17 mouse cellular contexts compared by ENCODE assay signal in genomic region chr2:168583084-168583483, GRCm38 (mm10). TPM values are rescaled to one million over a fixed set of nuclear protein-coding genes. Genes with fewer than 3 reads are reported as not detected.
DNase-seq lines count a peak whose midpoint lies in the region; ATAC-seq lines count a peak whose summit lies in the region.
"Had no signal": no experiment of that assay in that cellular context is flagged by ENCODE, and none has a peak within 500 bp of the region (broad histone marks: within the 10 kb centered on the region; RNA-seq: fewer than 3 reads in every experiment).

No protein-coding gene starts in this region.

- H3K9me3 ChIP-seq in heart, embryonic 10.5 days: no peaks in the 10 kb centered on the region
- no peaks in the 10 kb centered on the region for H3K9me3 ChIP-seq in midbrain, embryonic 15.5 days
- H3K9me3 ChIP-seq in neural tube, embryonic 15.5 days (replicated peaks): no peaks in the 10 kb centered on the region
- H3K9me3 ChIP-seq: forebrain, embryonic 10.5 days had no signal

- H3K9ac ChIP-seq in midbrain, embryonic 15.5 days: no peak overlapping the region
- H3K9ac ChIP-seq in neural tube, embryonic 15.5 days (replicated peaks): no peak overlapping the region

- H3K4me3 ChIP-seq in heart, embryonic 10.5 days: no peak overlapping the region
- no peak overlapping the region for H3K4me3 ChIP-seq in midbrain, embryonic 15.5 days
- no peak overlapping the region for H3K4me3 ChIP-seq in neural tube, embryonic 15.5 days (replicated peaks)
- H3K4me3 ChIP-seq: forebrain, embryonic 10.5 days; left cerebral cortex, adult 2 months had no signal

- peaks cover 82% of the 10 kb centered on the region for H3K4me1 ChIP-seq in heart, embryonic 10.5 days
- peaks cover 18% of the 10 kb centered on the region for H3K4me1 ChIP-seq in midbrain, embryonic 15.5 days
- peaks cover 30% of the 10 kb centered on the region for H3K4me1 ChIP-seq in neural tube, embryonic 15.5 days

- no peak for DNase-seq in heart, embryonic 10.5 days (ENCODE audit: low spot score)
- no peak for DNase-seq in heart, postnatal 4 days
- peak; percentile 13 for DNase-seq in splenic B cell, adult 2 months (ENCODE audit: low read depth, low spot score)
- no peak for DNase-seq in frontal cortex, adult 2 months (ENCODE audit: extremely low spot score in 1 of 2, low spot score in 1 of 2)
- DNase-seq: adrenal gland, postnatal 10 days; cerebellum, adult 11-12 months; gastrocnemius, postnatal 25 days; kidney, postnatal 4 days; lung, postnatal 10 days; retina, postnatal 1 day had no signal

- 76% methylated on average over 5 of the region's 5 CpGs for WGBS in heart, embryonic 10.5 days
- 86% methylated on average over 5 of the region's 5 CpGs for WGBS in midbrain, embryonic 15.5 days
- WGBS in neural tube, embryonic 15.5 days: 82% methylated on average over 5 of the region's 5 CpGs

- peak; percentile 65 for ATAC-seq in activated CD4-positive, CD25-positive, alpha-beta regulatory T cell, adult 4 months
- peak; percentile 66 for ATAC-seq in inflammation-experienced regulatory T-cells, adult 6 months
- no peak for ATAC-seq in midbrain, embryonic 15.5 days (replicated peaks)
- no peak for ATAC-seq in neural tube, embryonic 15.5 days (ENCODE audit: low FRiP score)

- H3K27ac ChIP-seq in heart, embryonic 10.5 days: peak overlapping the region; percentile 85
- H3K27ac ChIP-seq in midbrain, embryonic 15.5 days: no peak overlapping the region
- no peak overlapping the region for H3K27ac ChIP-seq in neural tube, embryonic 15.5 days (replicated peaks)
- H3K27ac ChIP-seq: left cerebral cortex, adult 2 months had no signal

- H3K4me2 ChIP-seq in midbrain, embryonic 15.5 days: no peak overlapping the region
- no peak overlapping the region for H3K4me2 ChIP-seq in neural tube, embryonic 15.5 days
- H3K4me2 ChIP-seq: liver, embryonic 11.5 days had no signal

- peaks cover 16% of the 10 kb centered on the region for H3K27me3 ChIP-seq in heart, embryonic 10.5 days (ENCODE audit: insufficient read depth, poor library complexity, severe bottlenecking)
- H3K27me3 ChIP-seq in splenic B cell, adult 2 months (ENCODE audit: control insufficient read depth, insufficient read depth, low read length, poor library complexity, severe bottlenecking): no peaks in the 10 kb centered on the region
- peaks cover 9% of the 10 kb centered on the region; the same call in 1 of the 2 replicates for H3K27me3 ChIP-seq in midbrain, embryonic 15.5 days (replicated peaks)
- H3K27me3 ChIP-seq in neural tube, embryonic 15.5 days (replicated peaks): 0 out of 2 replicates have a peak, but pooled peaks cover 4% of the 10 kb centered on the region

- H3K36me3 ChIP-seq in heart, embryonic 10.5 days: no peaks in the 10 kb centered on the region
- no peaks in the 10 kb centered on the region for H3K36me3 ChIP-seq in splenic B cell, adult 2 months (ENCODE audit: control insufficient read depth, insufficient read depth, low read length, poor library complexity, severe bottlenecking)
- no peaks in the 10 kb centered on the region for H3K36me3 ChIP-seq in midbrain, embryonic 15.5 days (replicated peaks)
- H3K36me3 ChIP-seq in neural tube, embryonic 15.5 days: no peaks in the 10 kb centered on the region
- H3K36me3 ChIP-seq: forebrain, embryonic 10.5 days had no signal

RNA-seq across cellular contexts. Expression of gene Nfatc2, which starts 18.4 kb away (rescaled TPM):
- 2.0 and 4.6 TPM in 2 replicates for polyA plus RNA-seq in heart, embryonic 10.5 days (2016; fragmentation: Nextera tagmentation; extraction: Ambion mirVana)
- 10 to 100 TPM; 18.8 to 21.3 TPM for total RNA-seq in heart, postnatal 4 days (2021)
- polyA plus RNA-seq in activated CD4-positive, CD25-positive, alpha-beta regulatory T cell, adult 4 months (2017; shearing (Covaris generic)): 10 to 100 TPM; 22.1 to 22.9 TPM
- 10 to 100 TPM; 21.7 to 24.8 (median 23.1) TPM for polyA plus RNA-seq in inflammation-experienced regulatory T-cells, adult 6 months (2017; shearing (Covaris generic))
- 7.6 and 8.5 TPM in 2 replicates for polyA plus RNA-seq in frontal cortex, adult 2 months (2012; rRNA removed)
- polyA plus RNA-seq in midbrain, embryonic 15.5 days (2015; fragmentation: Nextera tagmentation; extraction: Ambion mirVana): 3.8 and 3.9 TPM in 2 replicates
- polyA plus RNA-seq in neural tube, embryonic 15.5 days (2015; fragmentation: Nextera tagmentation; extraction: Ambion mirVana): 4.8 and 5.6 TPM in 2 replicates

Comparison
In these comparisons a context has a peak if more than half of its experiments do, and no peak if none do; other contexts are left out.
1. ATAC-seq: peak in activated CD4-positive, CD25-positive, alpha-beta regulatory T cell, adult 4 months (single experiment) and inflammation-experienced regulatory T-cells, adult 6 months (single experiment); none in midbrain, embryonic 15.5 days (single experiment) and neural tube, embryonic 15.5 days (single experiment).